Mouse (Mus musculus) layer of hippocampus, adult 9-10 months (tissue): Measurements from ENCODE around the gene Stx2.

Source experiments
- DNase-seq: peaks from one replicate; pipeline ENCODE4 v3.0.0; 2022; ENCODE audit warnings: low spot score

Gene Stx2

GRCm38 (mm10) chr5:129008412-129008826 is at the start of gene Stx2:
Gene Stx2 (minus strand): TSS chr5:129008574.
- peak; percentile 72 for DNase-seq

DNA sequence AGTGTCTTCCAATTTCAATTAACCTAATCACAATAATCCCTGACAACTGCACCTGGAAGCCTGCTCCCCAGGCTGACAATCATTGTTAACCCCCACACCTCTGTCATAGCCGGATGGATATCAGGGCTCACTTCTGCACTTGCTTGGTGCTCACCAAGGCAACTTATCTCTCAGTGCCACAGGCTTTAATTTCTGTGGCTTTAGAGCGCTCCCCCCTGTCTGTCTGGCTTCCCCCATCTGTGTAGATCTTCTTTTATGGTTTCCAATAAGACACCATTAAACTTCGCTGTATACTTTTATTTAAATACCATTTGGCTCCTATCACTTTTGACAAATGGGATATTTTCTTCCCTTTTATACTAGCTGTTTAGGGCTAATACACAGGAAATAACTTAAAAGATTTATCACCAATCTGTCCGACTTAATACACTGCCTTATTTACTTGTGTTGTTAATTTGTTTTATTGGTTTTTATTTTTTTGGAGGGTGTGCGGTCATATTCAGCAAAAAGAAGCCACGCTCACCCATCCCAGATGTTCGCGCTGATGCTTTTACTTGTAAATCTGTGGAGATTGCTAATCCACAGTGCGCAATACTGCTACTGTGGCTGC is 46.4 kb upstream of the Stx2 start:
- DNase-seq: no peak

- no peak for DNase-seq
Measured at GRCm38 (mm10) chr5:129052636-129053355, 44.4 kb upstream of the Stx2 start.

GRCm38 (mm10) chr5:129051910-129052309 is 43.5 kb upstream of the Stx2 start:
- DNase-seq: no peak

DNA sequence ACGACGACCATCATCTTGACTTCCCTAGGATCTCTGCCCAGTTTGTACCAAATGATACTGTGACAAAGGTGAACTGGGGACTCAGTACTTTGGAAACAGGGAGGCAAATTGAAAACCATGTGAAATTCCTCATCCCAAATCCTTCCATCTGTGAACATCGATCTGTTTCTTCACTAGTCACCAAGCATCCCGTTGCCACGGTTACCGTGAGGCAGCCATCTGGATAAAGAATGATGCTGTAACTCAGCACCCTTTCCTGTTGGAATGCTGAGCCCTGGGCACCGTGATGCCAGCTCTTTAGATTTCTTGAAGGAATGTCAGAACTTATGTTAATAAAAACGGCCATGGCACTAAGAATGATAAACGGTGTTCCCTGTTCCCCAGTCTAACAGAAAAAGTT is 41.0 kb upstream of the Stx2 start:
- peak; percentile 82 for DNase-seq

- no peak for DNase-seq
Measured at GRCm38 (mm10) chr5:129045641-129046580, 37.5 kb upstream of the Stx2 start.

- DNase-seq: no peak
Measured at GRCm38 (mm10) chr5:129037739-129038138, 29.4 kb upstream of the Stx2 start.

GRCm38 (mm10) chr5:129036678-129037077 is 28.3 kb upstream of the Stx2 start:
- DNase-seq: no peak

- DNase-seq: no peak
Measured at GRCm38 (mm10) chr5:129029131-129029723, 20.9 kb upstream of the Stx2 start.

- no peak for DNase-seq
Measured at GRCm38 (mm10) chr5:129026637-129027036, 18.3 kb upstream of the Stx2 start.

GRCm38 (mm10) chr5:129026171-129026570 is 17.8 kb upstream of the Stx2 start:
- no peak for DNase-seq

DNA sequence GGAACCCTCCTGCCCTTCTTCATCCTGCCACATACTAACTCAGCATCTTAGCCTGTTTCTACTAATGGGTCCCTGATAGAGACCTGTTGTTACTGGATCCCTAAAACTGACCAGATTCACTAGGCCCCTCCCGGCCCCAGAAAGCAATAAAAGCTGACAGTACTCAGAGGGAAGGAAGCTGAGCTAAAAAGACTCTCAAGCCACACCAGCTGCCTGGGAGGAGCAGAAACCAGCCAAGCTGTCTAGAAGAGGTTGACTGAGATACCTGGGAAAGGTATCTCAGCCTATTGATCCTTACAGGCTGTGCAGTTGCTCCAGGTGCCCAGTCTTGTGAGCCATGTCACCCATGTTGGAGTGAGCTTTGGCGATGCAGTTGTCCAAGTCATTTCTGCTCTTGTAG is 17.4 kb upstream of the Stx2 start:
- no peak for DNase-seq

DNA sequence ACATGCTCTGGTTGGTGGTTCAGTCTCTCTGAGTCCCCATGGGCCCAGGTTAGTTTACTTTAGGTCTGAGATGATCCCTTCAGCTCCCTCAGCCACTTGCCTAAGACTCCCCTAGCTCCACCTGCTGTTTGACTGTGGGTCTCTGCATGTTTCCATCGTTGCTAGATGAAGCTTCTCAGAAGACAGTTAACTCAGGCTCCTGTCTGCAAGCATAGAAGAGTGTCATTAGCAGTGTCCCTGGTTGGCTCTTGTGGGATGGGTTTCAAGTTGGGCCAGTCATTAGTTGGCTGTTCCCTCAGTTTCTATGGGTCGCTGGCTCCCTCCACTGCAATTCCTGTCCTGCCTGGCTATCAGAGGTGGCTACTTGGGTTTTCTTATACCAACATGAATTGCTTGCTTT is 16.7 kb upstream of the Stx2 start:
- DNase-seq: no peak

DNA sequence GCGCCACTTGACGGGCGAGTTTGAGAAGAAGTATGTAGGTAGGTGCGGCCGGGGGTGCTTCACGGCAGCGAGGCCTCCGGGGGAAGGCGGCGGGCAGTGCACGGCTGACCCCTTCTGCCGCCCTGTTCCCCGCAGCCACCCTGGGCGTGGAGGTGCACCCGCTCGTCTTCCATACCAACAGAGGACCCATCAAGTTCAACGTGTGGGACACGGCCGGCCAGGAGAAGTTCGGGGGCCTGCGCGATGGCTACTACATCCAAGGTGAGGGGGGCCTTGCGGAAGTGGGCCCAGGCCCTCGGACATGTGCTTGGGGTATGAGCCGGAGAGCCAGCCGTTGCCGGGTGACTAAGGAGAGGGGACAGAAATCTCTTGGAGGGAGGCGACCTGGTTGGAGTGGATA is 12.4 kb upstream of the Stx2 start:
- DNase-seq: no peak

GRCm38 (mm10) chr5:129020300-129020668 is 11.9 kb upstream of the Stx2 start:
- no peak for DNase-seq

- peak; percentile 73 for DNase-seq
Measured at GRCm38 (mm10) chr5:129019497-129020299, 11.3 kb upstream of the Stx2 start, which contains the start of gene Ran. Gene Ran (plus strand): TSS chr5:129020069.

DNA sequence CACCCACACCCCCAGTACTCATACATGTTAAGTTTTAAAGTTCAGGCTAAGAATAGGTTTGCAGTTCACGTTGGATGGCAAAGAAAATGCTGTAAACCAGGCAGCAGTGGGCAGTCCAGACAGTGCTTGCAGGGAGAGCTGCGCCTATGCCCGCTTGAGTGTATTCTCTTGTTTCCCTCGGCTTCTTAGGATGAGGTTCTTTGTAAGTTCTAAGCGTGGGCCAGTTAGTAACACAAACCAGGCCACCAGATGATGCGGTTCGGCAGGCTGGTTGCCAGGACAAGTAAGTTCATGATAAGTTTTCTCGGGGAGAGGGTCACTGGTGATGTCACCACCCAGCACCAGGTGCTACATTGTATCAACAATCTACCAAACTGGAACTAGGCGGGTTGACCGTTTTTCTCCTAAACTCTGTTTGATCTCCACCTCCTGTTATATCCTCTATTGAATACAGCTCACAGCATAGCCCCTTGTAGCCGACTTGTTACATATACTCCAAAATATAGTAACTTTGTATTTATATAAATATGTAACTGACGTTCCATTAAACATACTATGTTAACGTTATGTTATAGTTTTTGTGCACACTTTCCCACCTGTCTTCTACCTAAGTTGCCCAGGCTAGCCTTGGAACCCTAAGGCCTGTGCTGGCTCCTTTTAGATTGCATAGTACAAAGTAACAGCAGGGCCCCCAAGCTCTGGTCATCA is 10.6 kb upstream of the Stx2 start:
- no peak for DNase-seq

- no peak for DNase-seq
Measured at GRCm38 (mm10) chr5:129016370-129016769, 8.0 kb upstream of the Stx2 start.

DNA sequence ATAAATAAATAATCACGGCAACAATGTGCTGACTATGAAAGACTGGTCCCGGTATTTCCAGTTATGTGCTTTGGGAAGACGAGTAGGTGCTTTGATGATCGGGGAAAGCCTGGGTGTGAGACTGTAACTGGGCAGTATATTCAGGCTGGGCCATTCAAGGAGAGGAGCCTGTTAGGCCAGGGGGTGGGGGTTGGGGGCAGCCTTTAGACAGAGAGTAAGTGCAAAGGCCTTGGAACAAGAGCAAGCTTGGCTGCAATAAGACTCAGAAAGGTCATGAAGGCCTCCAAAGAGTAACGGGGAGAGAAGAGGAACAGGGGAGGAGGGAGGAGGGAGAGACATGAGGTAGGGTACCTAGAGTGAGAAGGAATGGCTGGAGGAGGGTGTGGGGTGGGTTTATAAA is 7.2 kb upstream of the Stx2 start:
- DNase-seq: no peak

DNA sequence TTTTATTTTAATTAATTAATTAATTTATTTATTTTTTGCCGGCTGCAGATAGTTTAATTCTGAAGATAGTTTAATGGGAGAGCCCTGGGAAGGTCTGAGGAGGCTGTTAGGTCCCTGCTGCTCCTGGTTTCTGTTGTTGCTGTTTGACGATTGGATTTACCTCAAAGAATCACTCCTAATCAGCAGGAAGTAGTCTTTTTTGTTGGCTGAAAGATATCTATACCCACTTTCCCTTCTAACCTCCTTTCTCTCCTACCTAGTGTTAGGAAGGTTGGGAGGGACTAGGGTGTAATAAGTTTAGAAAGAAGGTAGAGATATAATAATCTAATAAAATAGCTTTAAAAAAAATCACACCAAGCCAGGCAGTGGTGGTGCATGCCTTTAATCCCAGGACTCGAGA is 6.6 kb upstream of the Stx2 start:
- DNase-seq: no peak

GRCm38 (mm10) chr5:129010937-129011336 is 2.6 kb upstream of the Stx2 start:
- no peak for DNase-seq
